Mouse (Mus musculus) lung, postnatal 0 days (tissue): ENCODE results near the gene Zfand3.

Experiments used
- CTCF ChIP-seq: IDR thresholded peaks from 2 replicates; pipeline ENCODE4 v1.5.1; 2016; ENCODE audit warnings: antibody characterized with exemption, mild to moderate bottlenecking
- EP300 ChIP-seq: IDR thresholded peaks from 2 replicates; pipeline ENCODE4 v1.6.1; 2016; ENCODE audit warnings: antibody characterized with exemption, mild to moderate bottlenecking, control low read depth

DNA sequence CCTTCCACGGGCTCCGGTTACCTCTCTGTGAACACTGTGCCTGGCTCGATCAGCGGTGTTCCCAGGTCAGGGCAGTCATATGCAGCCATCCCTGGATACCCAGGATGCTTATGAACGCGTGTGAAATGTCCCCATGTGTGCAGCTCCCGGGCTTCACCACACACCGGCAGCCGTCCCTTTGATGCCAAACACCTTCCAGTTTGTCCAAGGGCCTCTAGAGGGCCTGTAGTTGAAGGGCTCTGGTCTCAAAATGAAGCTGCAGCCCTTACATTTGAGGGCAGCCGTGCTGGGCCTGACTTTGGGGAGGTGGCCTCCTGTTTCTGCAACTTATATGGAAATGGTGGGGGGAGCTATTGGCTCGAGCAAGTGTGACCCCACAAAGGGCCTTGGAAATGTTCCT is 217.8 kb downstream of the Zfand3 start:
- peak; percentile 11; the same call in 1 of the 2 replicates for TF ChIP-seq CTCF
- no peak for TF ChIP-seq EP300
